In the genomic region with DNA sequence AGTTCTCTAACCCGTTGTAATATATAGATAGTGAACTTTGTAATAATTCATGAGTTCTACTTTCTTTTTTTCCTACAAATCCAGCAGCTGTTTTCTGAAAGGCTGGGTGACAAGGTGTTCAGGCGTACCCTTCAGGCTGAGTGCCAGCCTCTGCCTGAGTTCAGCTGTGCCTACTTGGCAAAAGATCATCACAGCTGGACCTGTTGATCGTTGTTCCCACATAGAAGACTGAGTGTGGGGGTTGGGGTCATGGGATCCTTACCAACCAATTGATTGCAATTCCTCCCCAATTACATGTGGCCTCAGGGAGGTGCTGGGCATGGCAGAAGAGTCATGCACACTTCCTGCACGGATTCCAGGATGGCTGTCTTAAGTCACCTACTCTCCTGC, we compare ENCODE assay signal across 20 mouse cellular contexts. TPM values are rescaled to one million over a fixed set of nuclear protein-coding genes. Genes with fewer than 3 reads are reported as not detected.
A peak's percentile ranks its signal among the peaks of the same experiment; 100 is the strongest.
DNase-seq lines count a peak whose midpoint lies in the region; ATAC-seq and TF ChIP-seq lines count a peak whose summit lies in the region.
"Had no signal": no experiment of that assay in that cellular context is flagged by ENCODE, and none has a peak within 500 bp of the region (broad histone marks: within the 10 kb centered on the region; RNA-seq: fewer than 3 reads in every experiment).

No protein-coding gene starts in this region.

- WGBS in hindbrain, embryonic 13.5 days = 93% methylated on average over 4 of the region's 4 CpGs
- 88% methylated on average over 4 of the region's 4 CpGs for WGBS in hindbrain, embryonic 16.5 days
- WGBS in spleen, adult 2 months = 82% methylated on average over 4 of the region's 4 CpGs
- 22% methylated on average over 4 of the region's 4 CpGs for WGBS in small intestine, adult 2 months

- no peak for DNase-seq in spleen, adult 2 months (ENCODE audit: low read depth in 1 of 2, low spot score in 2 of 2)
- no peak for DNase-seq in spleen, postnatal 36 days (ENCODE audit: low spot score in 2 of 2)
- DNase-seq in thymus, postnatal 4 days = peak; percentile 31
- no peak for DNase-seq in thymus, postnatal 36 days
- no peak for DNase-seq in ovary, adult 18-20 months (ENCODE audit: low spot score)
- DNase-seq: adrenal gland, postnatal 14 days; cerebellum, adult 11-12 months; cerebellum, adult 9-10 months; forebrain, postnatal 0 days; gastrocnemius, postnatal 14 days; heart, postnatal 4 days had no signal

- H3K9me3 ChIP-seq in hindbrain, embryonic 13.5 days = no peaks in the 10 kb centered on the region
- H3K9me3 ChIP-seq in hindbrain, embryonic 16.5 days (ENCODE audit: control insufficient read depth, low read length) = no peaks in the 10 kb centered on the region
- H3K9me3 ChIP-seq: embryonic facial prominence, embryonic 10.5 days; forebrain, embryonic 13.5 days; heart, embryonic 13.5 days; hindbrain, embryonic 12.5 days had no signal

- no peak overlapping the region for H3K4me2 ChIP-seq in hindbrain, embryonic 13.5 days
- H3K4me2 ChIP-seq in hindbrain, embryonic 16.5 days (ENCODE audit: low read length) = no peak overlapping the region
- H3K4me2 ChIP-seq: forebrain, embryonic 13.5 days; heart, embryonic 13.5 days; hindbrain, embryonic 12.5 days had no signal

- H3K27ac ChIP-seq in hindbrain, embryonic 13.5 days = no peak overlapping the region
- no peak overlapping the region for H3K27ac ChIP-seq in hindbrain, embryonic 16.5 days (ENCODE audit: low read depth, low read length)
- peak overlapping the region; percentile 29; the same call in 1 of the 2 replicates for H3K27ac ChIP-seq in spleen, adult 2 months (ENCODE audit: insufficient read depth, low read length)
- 0 out of 2 replicates have a peak overlapping the region, but pooled peaks have one; percentile 25 for H3K27ac ChIP-seq in small intestine, adult 2 months (ENCODE audit: insufficient read depth, low read depth, low read length)
- H3K27ac ChIP-seq: embryonic facial prominence, embryonic 10.5 days; forebrain, embryonic 13.5 days; heart, embryonic 13.5 days; hindbrain, embryonic 12.5 days had no signal

- 0 out of 2 replicates have a peak, but pooled peaks have one; percentile 40 for ATAC-seq in hindbrain, embryonic 13.5 days (ENCODE audit: low FRiP score)
- ATAC-seq in hindbrain, embryonic 16.5 days = no peak
- ATAC-seq: forebrain, postnatal 0 days; Patski had no signal

- no peak overlapping the region for H3K4me3 ChIP-seq in hindbrain, embryonic 13.5 days
- no peak overlapping the region for H3K4me3 ChIP-seq in hindbrain, embryonic 16.5 days (ENCODE audit: low read length)
- no peak overlapping the region for H3K4me3 ChIP-seq in spleen, adult 2 months (ENCODE audit: extremely low read depth, insufficient read depth, insufficient read length)
- no peak overlapping the region for H3K4me3 ChIP-seq in small intestine, adult 2 months (ENCODE audit: low read depth, low read length)
- H3K4me3 ChIP-seq: embryonic facial prominence, embryonic 10.5 days; forebrain, embryonic 13.5 days; heart, embryonic 13.5 days; hindbrain, embryonic 12.5 days had no signal

- no peaks in the 10 kb centered on the region for H3K4me1 ChIP-seq in hindbrain, embryonic 13.5 days (replicated peaks)
- no peaks in the 10 kb centered on the region for H3K4me1 ChIP-seq in hindbrain, embryonic 16.5 days (ENCODE audit: control insufficient read depth, insufficient read depth, low read depth, low read length)
- H3K4me1 ChIP-seq in spleen, adult 2 months (ENCODE audit: control insufficient read depth, insufficient read depth, insufficient read length) = peaks cover 3% of the 10 kb centered on the region; the same call in 1 of the 2 replicates
- peaks cover 10% of the 10 kb centered on the region; the same call in 1 of the 2 replicates for H3K4me1 ChIP-seq in small intestine, adult 2 months (ENCODE audit: control insufficient read depth, insufficient read depth, insufficient read length, low read length)
- H3K4me1 ChIP-seq: forebrain, embryonic 13.5 days; heart, embryonic 13.5 days; hindbrain, embryonic 12.5 days had no signal

- no peaks in the 10 kb centered on the region for H3K27me3 ChIP-seq in hindbrain, embryonic 13.5 days
- H3K27me3 ChIP-seq in hindbrain, embryonic 16.5 days (replicated peaks; ENCODE audit: control insufficient read depth, insufficient read depth, low read length) = no peaks in the 10 kb centered on the region
- H3K27me3 ChIP-seq in spleen, adult 2 months (ENCODE audit: control insufficient read depth, insufficient read depth, low read length) = no peaks in the 10 kb centered on the region
- no peaks in the 10 kb centered on the region for H3K27me3 ChIP-seq in small intestine, adult 2 months (ENCODE audit: control insufficient read depth, insufficient read depth, low read length)
- H3K27me3 ChIP-seq: CH12.LX; forebrain, embryonic 13.5 days; heart, embryonic 13.5 days; hindbrain, embryonic 12.5 days; Patski had no signal

- no peak for TF ChIP-seq POLR2A in spleen, adult 2 months (IDR thresholded peaks at IDR 0.05; ENCODE audit: low read depth, low read length)
- no peak for TF ChIP-seq POLR2A in small intestine, adult 2 months (IDR thresholded peaks at IDR 0.05; ENCODE audit: low read depth, low read length)

- no peak overlapping the region for H3K9ac ChIP-seq in hindbrain, embryonic 13.5 days
- no peak overlapping the region for H3K9ac ChIP-seq in hindbrain, embryonic 16.5 days (ENCODE audit: low read depth, low read length)
- H3K9ac ChIP-seq: forebrain, embryonic 13.5 days; forebrain, postnatal 0 days; heart, embryonic 13.5 days; hindbrain, embryonic 12.5 days had no signal

- no peak for TF ChIP-seq CTCF in spleen, adult 2 months (IDR thresholded peaks at IDR 0.05; ENCODE audit: extremely low read depth, insufficient read depth, insufficient read length, insufficient replicate concordance)
- no peak for TF ChIP-seq CTCF in small intestine, adult 2 months (IDR thresholded peaks at IDR 0.05; ENCODE audit: extremely low read depth, insufficient read length, insufficient replicate concordance, low read depth, low read length)

- peaks cover 48% of the 10 kb centered on the region for H3K36me3 ChIP-seq in hindbrain, embryonic 13.5 days
- peaks cover 24% of the 10 kb centered on the region for H3K36me3 ChIP-seq in hindbrain, embryonic 16.5 days (ENCODE audit: control insufficient read depth, insufficient read depth, low read length)
- H3K36me3 ChIP-seq in spleen, adult 2 months (ENCODE audit: control insufficient read depth, insufficient read depth, low read length) = peaks cover 18% of the 10 kb centered on the region
- peaks cover 32% of the 10 kb centered on the region for H3K36me3 ChIP-seq in small intestine, adult 2 months (ENCODE audit: control insufficient read depth, insufficient read depth, low read length)

RNA-seq across cellular contexts. Expression of a gene that starts 38.3 kb away (rescaled TPM):
- polyA plus RNA-seq in hindbrain, embryonic 13.5 days (2015; fragmentation: Nextera tagmentation; extraction: Ambion mirVana) = 23.6 and 24.6 TPM in 2 replicates
- 15.9 and 18.6 TPM in 2 replicates for polyA plus RNA-seq in hindbrain, embryonic 16.5 days (2015; fragmentation: Nextera tagmentation; extraction: Ambion mirVana)
- polyA plus RNA-seq in spleen, adult 2 months (2012; rRNA removed) = 3.1 and 3.7 TPM in 2 replicates
- 0.86 and 1.1 TPM in 2 replicates for polyA plus RNA-seq in small intestine, adult 2 months (2012; rRNA removed)

Comparison
In these comparisons a context has a peak if more than half of its experiments do, and no peak if none do; other contexts are left out.
1. H3K27ac ChIP-seq: peak in spleen, adult 2 months (single experiment) and small intestine, adult 2 months (single experiment); none in hindbrain, embryonic 13.5 days (single experiment) and hindbrain, embryonic 16.5 days (single experiment).